Mouse (Mus musculus): ENCODE measurements around the gene Olfr730. TPM values are rescaled to one million over a fixed set of nuclear protein-coding genes. Genes with fewer than 3 reads are reported as not detected.

Gene Olfr730
- not detected in 4 replicates for total RNA-seq (2023)

GRCm38 (mm10) chr14:50188098-50188497, at the start of gene Olfr730:
Olfr730 (minus strand) TSS chr14:50188198.

GRCm38 (mm10) chr14:50152810-50153209, 35.2 kb downstream of the Olfr730 start, which contains the start of gene Olfr729:
Olfr729 (minus strand) TSS chr14:50152910.

GRCm38 (mm10) chr14:50142580-50142979, 45.4 kb downstream of the Olfr730 start, which contains the start of gene Olfr728:
Olfr728 (minus strand) TSS chr14:50142680.

Other genes starting within 250 kb of the Olfr730 start
- not detected in 4 replicates for gene Olfr724, start 224.9 kb downstream of the Olfr730 start, total RNA-seq (2023)
- gene Olfr725, start 147.8 kb downstream of the Olfr730 start, total RNA-seq (2023) = not detected in 4 replicates
- not detected in 4 replicates for gene Olfr726, start 97.2 kb downstream of the Olfr730 start, total RNA-seq (2023)
- not detected in 4 replicates for gene Olfr727, start 65.0 kb downstream of the Olfr730 start, total RNA-seq (2023)
- not detected in 4 replicates for gene Olfr728, start 45.5 kb downstream of the Olfr730 start, total RNA-seq (2023)
- gene Olfr729, start 35.3 kb downstream of the Olfr730 start, total RNA-seq (2023) = not detected in 4 replicates
- not detected in 4 replicates for gene Olfr731, start 53.7 kb upstream of the Olfr730 start, total RNA-seq (2023)
- not detected in 4 replicates for gene Olfr732, start 96.0 kb upstream of the Olfr730 start, total RNA-seq (2023)
- not detected in 4 replicates for gene Olfr733, start 113.3 kb upstream of the Olfr730 start, total RNA-seq (2023)
- gene Olfr734, start 138.6 kb upstream of the Olfr730 start, total RNA-seq (2023) = not detected in 4 replicates
- gene Olfr735, start 160.7 kb upstream of the Olfr730 start, total RNA-seq (2023) = 0.13 TPM in 1 of 4 replicates, not detected in the others
- not detected in 4 replicates for gene Tlr11, start 169.7 kb upstream of the Olfr730 start, total RNA-seq (2023)
- gene Olfr736, start 193.0 kb upstream of the Olfr730 start, total RNA-seq (2023) = not detected in 4 replicates
- not detected in 4 replicates for gene Olfr738, start 219.4 kb upstream of the Olfr730 start, total RNA-seq (2023)
- not detected in 4 replicates for gene Olfr739, start 230.4 kb upstream of the Olfr730 start, total RNA-seq (2023)

Data from B cell, adult 62 days (primary cell).